Mouse (Mus musculus) lung, embryonic 15.5 days (tissue): ENCODE measurements around the gene Aldh9a1. TPM values are rescaled to one million over a fixed set of nuclear protein-coding genes. Genes with fewer than 3 reads are reported as not detected.

Experiments used
- ATAC-seq: fragments of 200-750 bp; cut with Nextera tagmentation; 2 replicates; pipeline ENCODE4 v1.8.0; 2017; ENCODE audit warnings: moderate number of reproducible peaks, borderline replicate concordance; ENCODE audit not compliant: low FRiP score, low TSS enrichment; ENCODE audit errors: extremely low read depth
- H3K27ac ChIP-seq: fragments of 300-500 bp; sonication (generic); 2 replicates; pipeline ENCODE4 v1.5.1; 2015; ENCODE audit warnings: moderate library complexity, mild to moderate bottlenecking, inconsistent platforms
- H3K27me3 ChIP-seq: fragments of 300-500 bp; sonication (generic); 2 replicates; pipeline ENCODE4 v1.6.1; 2015; ENCODE audit warnings: inconsistent platforms
- H3K36me3 ChIP-seq: fragments of 300-500 bp; sonication (generic); 2 replicates; pipeline ENCODE4 v1.6.1; 2015; ENCODE audit warnings: inconsistent platforms
- H3K4me1 ChIP-seq: fragments of 300-500 bp; sonication (generic); 2 replicates; pipeline ENCODE4 v1.6.1; 2015; ENCODE audit warnings: inconsistent platforms
- H3K4me2 ChIP-seq: fragments of 300-500 bp; sonication (generic); 2 replicates; pipeline ENCODE4 v1.6.1; 2015; ENCODE audit warnings: inconsistent platforms, mild to moderate bottlenecking, moderate library complexity
- H3K4me3 ChIP-seq: fragments of 300-500 bp; sonication (generic); 2 replicates; pipeline ENCODE4 v1.5.1; 2015; ENCODE audit warnings: mild to moderate bottlenecking, inconsistent platforms
- H3K9ac ChIP-seq: fragments of 300-500 bp; sonication (generic); 2 replicates; pipeline ENCODE4 v1.6.1; 2015; ENCODE audit warnings: inconsistent platforms
- H3K9me3 ChIP-seq: fragments of 300-500 bp; sonication (generic); 2 replicates; pipeline ENCODE4 v1.6.1; 2016; ENCODE audit warnings: inconsistent platforms
- WGBS: fragments of 180-500 bp; shearing (Covaris S2); methylation state at CpG from one replicate; pipeline ENCODE4 v1.1.7; 2015; 5-methylcytosine and 5-hydroxymethylcytosine counted together
- polyA plus RNA-seq: library from polyadenylated mRNA; unstranded; fragments of >200 nt; fragmentation: Nextera tagmentation; extraction: Ambion mirVana; gene quantifications from 2 replicates; pipeline ENCODE4 v1.2.1, GENCODE M21; 2015

Gene Aldh9a1
- polyA plus RNA-seq, 1 experiment from 2014 or later, result 51.4 TPM

DNA sequence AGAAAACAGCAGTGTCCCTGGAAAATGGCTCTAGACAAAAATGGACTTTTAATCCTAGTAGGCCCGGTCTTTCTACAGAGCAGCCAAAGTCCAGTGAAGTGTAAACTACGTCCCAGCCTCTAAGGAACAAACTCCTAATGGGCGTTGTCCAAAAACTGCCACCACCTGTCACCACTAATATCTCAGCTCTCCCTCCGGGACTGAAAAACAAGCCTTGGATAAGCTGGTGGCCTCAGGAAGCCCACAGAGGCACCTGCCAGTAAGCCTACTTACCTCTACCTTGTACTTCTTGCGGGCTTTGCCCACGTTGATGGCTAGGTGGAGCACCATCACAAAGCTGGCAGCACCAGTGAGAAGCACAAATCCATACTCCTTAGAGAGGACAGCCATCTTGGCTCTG lies 28.2 kb downstream of the Aldh9a1 start:
- no peak overlapping the region for H3K4me3 ChIP-seq
- no peak for ATAC-seq
- H3K27me3 ChIP-seq, result no peaks in the 10 kb centered on the region
- 0 out of 2 replicates have a peak, but pooled peaks cover 3% of the 10 kb centered on the region for H3K4me1 ChIP-seq
- no peak overlapping the region for H3K9ac ChIP-seq
- H3K9me3 ChIP-seq, result no peaks in the 10 kb centered on the region
- H3K36me3 ChIP-seq, result no peaks in the 10 kb centered on the region
- no peak overlapping the region for H3K27ac ChIP-seq
- no peak overlapping the region for H3K4me2 ChIP-seq
- 74% methylated on average over 6 of the region's 6 CpGs for WGBS

DNA sequence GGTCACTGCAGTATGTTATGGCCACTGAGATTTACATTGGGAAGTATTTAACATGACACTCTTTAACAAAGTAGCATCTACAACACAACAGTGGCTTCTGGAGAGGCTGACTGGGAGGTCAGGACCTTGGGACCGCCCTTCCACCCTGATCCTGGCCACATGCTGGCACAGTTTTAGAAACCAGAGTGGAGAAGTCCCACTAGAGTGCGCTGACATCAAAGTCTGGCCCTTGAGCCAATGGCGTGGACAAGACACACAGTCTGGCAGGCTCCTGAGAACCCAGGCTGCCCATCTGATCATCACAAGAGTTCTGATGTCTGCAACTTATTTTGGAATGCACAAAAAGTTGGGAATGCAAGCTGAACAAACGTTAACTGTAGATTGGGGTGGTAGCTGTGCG lies 30.0 kb downstream of the Aldh9a1 start:
- no peaks in the 10 kb centered on the region for H3K9me3 ChIP-seq
- WGBS, result 68% methylated on average over 5 of the region's 5 CpGs
- H3K27me3 ChIP-seq, result no peaks in the 10 kb centered on the region
- H3K27ac ChIP-seq, result no peak overlapping the region
- no peak for ATAC-seq
- H3K4me3 ChIP-seq, result no peak overlapping the region
- no peak overlapping the region for H3K9ac ChIP-seq
- no peaks in the 10 kb centered on the region for H3K4me1 ChIP-seq
- H3K4me2 ChIP-seq, result no peak overlapping the region
- no peaks in the 10 kb centered on the region for H3K36me3 ChIP-seq

DNA sequence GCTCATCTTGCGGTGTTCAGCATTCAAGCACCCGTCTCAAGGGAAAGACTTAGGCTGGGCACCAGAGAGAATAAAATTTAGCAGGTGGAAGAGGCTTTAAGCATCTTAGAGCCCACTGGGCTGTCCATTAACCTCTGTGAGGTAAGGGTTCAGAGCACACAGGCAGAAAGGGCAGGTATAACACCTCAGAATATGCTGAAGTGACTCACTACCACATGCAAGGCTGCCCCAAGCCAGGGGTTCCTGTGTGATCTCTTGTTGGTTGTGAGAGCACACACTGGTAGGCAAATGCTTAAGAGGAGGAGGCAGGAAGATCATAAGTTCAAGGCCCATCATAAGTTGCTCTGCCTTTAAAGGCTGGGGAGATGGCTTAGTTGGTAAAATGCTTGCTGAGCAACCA lies 30.4 kb downstream of the Aldh9a1 start:
- no peak for ATAC-seq
- no peak overlapping the region for H3K4me2 ChIP-seq
- H3K27me3 ChIP-seq, result no peaks in the 10 kb centered on the region
- no peak overlapping the region for H3K4me3 ChIP-seq
- no peak overlapping the region for H3K27ac ChIP-seq
- H3K9me3 ChIP-seq, result no peaks in the 10 kb centered on the region
- H3K36me3 ChIP-seq, result no peaks in the 10 kb centered on the region
- no peak overlapping the region for H3K9ac ChIP-seq
- WGBS, result 78% methylated on average over 2 of the region's 2 CpGs
- no peaks in the 10 kb centered on the region for H3K4me1 ChIP-seq

DNA sequence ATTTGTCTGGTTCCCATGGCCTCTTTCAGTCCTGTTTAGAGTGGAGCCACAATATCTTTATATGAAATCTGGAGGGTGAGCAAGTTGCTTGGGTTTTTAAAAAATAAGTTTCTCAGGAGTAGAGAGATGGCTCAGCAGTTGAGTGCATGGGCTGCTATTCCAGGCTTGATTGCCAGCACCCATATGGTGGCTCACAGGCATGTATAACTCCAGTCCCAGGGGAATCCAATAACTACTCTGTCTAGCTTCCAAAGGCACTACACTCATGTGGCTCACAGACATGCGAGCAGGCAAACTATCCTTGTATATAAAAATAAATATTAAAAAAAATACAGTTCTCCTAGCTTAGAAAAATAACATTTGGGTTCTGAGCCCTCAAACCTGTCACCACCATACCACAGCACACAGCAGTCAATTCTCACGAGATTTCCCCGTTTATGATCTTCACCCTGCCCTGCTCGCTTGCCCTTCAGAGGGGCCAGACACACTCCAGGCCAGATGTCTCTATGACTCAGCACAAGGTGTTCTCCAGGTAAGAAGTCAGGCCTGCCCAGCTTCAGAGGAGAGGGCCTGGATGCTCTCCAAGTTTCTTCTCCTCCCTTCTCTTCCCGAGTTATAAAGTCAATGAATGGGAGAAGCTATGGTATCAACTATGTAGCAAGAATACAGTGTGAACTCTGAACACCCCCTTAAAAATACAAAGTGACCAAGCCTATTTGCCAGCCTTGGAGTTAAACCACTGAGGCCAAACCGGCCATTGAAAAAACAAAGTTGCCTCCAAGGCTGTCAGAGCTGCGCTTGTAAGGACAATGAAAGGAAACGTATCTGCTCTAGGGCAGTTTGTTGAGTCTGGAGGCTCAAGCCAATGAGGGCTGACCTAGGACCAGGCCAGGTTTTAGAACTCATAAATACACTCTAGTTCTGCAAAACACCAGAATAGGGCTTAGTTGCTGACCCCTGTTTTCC lies 31.5 kb downstream of the Aldh9a1 start:
- Histone ChIP-seq H3K27me3 (no peaks in the 10 kb centered on the region), H3K27ac (no peak overlapping the region), H3K9ac (no peak overlapping the region), H3K4me2 (no peak overlapping the region), H3K4me1 (no peaks in the 10 kb centered on the region), H3K36me3 (no peaks in the 10 kb centered on the region), H3K4me3 (no peak overlapping the region), H3K9me3 (no peaks in the 10 kb centered on the region)
- 73% methylated on average over 8 of the region's 8 CpGs for WGBS
- no peak for ATAC-seq

DNA sequence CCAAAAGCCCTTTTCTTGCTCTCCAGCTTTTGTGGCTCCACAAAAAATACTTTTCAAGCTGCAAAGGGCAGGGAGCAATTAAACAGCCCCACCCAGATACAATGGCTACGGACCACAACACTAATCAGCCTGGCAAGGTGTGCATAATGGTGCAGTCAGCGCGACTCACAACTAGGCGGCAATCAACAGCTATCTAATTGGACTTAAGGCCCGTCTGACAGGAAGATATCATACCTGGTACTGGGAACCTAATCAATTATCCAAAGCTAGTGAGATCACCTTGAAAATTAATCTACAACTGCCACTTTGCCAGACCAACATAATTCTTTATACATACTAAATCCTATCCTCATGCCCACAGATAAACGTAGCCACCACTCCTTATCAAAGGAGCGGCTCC lies 32.5 kb downstream of the Aldh9a1 start:
- Histone ChIP-seq H3K4me1 (no peaks in the 10 kb centered on the region), H3K9me3 (no peaks in the 10 kb centered on the region), H3K4me3 (no peak overlapping the region), H3K9ac (no peak overlapping the region), H3K36me3 (no peaks in the 10 kb centered on the region), H3K27ac (no peak overlapping the region), H3K4me2 (no peak overlapping the region), H3K27me3 (no peaks in the 10 kb centered on the region)
- 84% methylated on average over 7 of the region's 7 CpGs for WGBS
- ATAC-seq, result no peak

DNA sequence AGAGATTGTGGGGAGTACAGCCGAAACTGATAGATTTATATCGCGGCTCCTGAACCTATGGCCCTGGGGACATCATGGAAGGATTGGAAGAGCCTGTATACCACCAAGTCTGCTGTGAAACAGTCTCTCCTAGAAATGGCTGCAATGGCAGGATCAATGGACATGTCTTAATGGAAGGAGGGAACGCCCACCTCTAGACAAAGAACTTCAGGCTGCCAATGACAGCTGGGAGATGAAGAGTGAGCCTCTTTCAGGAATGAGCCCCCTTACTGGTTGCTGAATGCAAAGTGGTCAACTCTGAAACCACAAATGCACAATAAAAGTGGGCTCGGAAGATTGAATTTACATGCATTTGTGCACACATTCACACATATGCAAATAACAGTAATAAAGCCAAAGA lies 33.0 kb downstream of the Aldh9a1 start:
- whole genome bisulfite sequencing, result 84% methylated on average over 5 of the region's 5 CpGs
- ATAC-seq, result no peak
- H3K4me1 ChIP-seq, result no peaks in the 10 kb centered on the region
- no peak overlapping the region for H3K9ac ChIP-seq
- H3K27ac ChIP-seq, result no peak overlapping the region
- no peak overlapping the region for H3K4me2 ChIP-seq
- no peaks in the 10 kb centered on the region for H3K27me3 ChIP-seq
- no peaks in the 10 kb centered on the region for H3K9me3 ChIP-seq
- H3K36me3 ChIP-seq, result no peaks in the 10 kb centered on the region
- no peak overlapping the region for H3K4me3 ChIP-seq

DNA sequence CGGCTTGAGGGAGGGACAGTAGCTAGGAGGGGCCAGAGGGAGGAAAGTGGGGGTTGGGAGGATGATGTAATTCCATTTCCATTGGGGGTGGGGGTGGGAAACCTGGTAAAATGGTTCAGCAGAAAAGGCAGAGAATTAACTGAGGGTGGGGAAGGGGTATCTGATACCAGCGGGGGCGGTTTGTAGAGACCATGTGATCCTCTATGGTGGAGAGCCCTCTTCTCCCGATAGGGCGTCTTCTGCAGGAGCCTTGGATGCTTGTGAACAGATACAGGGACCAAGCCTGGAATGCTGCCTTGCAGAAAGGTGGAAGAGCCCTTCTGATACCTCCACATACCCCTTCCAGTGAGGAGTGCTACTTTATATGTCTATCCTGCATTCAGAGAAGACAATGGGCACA lies 33.4 kb downstream of the Aldh9a1 start:
- Histone ChIP-seq H3K9me3 (no peaks in the 10 kb centered on the region), H3K4me3 (no peak overlapping the region), H3K9ac (no peak overlapping the region), H3K4me1 (no peaks in the 10 kb centered on the region), H3K36me3 (no peaks in the 10 kb centered on the region), H3K4me2 (no peak overlapping the region), H3K27me3 (no peaks in the 10 kb centered on the region), H3K27ac (no peak overlapping the region)
- WGBS, result 84% methylated on average over 5 of the region's 5 CpGs
- ATAC-seq, result no peak

DNA sequence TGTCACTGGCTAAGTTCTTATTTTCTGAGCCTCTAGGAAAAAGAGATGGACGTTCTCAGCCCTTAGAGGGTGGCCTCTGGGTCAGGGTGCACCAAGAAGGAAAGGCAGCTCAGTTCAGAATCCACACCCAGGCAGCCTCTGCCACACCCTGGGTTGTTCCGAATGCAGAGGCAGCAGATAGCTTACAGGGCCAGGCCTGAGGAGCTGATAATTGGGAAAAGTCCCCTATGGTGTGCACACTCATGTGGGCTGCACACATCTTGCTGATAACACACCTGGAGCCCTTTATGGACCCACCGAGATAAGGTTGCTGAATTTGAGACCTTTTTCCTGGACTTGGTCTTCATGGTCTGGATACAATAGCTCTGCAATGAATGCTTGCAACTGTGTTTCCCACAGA lies 34.4 kb downstream of the Aldh9a1 start:
- Histone ChIP-seq H3K27me3 (no peaks in the 10 kb centered on the region), H3K4me3 (no peak overlapping the region), H3K9ac (no peak overlapping the region), H3K27ac (no peak overlapping the region), H3K4me2 (no peak overlapping the region), H3K36me3 (no peaks in the 10 kb centered on the region), H3K4me1 (no peaks in the 10 kb centered on the region), H3K9me3 (no peaks in the 10 kb centered on the region)
- ATAC-seq, result no peak; the same call in 1 of the 2 replicates
- 50% methylated on average over 3 of the region's 3 CpGs for WGBS

DNA sequence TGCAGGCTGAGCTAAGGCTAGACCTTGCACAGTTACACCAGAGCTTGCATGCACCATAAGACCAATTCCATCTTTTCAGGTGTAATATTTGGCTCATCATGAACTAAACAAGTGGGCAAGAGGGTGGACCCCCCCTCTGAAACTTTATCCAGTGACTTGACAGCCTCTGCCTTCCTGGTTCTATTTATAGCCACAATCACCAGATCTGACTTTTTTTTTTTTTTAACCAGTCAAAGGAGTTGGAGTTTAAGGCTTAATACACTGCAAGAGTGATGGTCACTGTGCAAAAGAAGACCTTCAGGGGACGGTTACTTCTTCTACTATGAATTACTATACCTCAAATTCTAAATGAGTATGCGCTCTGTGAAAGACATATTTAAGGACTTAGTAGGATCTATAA lies 35.4 kb downstream of the Aldh9a1 start:
- Histone ChIP-seq H3K9ac (no peak overlapping the region), H3K4me3 (no peak overlapping the region), H3K4me2 (no peak overlapping the region), H3K36me3 (no peaks in the 10 kb centered on the region), H3K27me3 (no peaks in the 10 kb centered on the region), H3K27ac (no peak overlapping the region), H3K9me3 (no peaks in the 10 kb centered on the region), H3K4me1 (no peaks in the 10 kb centered on the region)
- 89% methylated on average over 2 of the region's 2 CpGs for WGBS
- no peak for ATAC-seq

DNA sequence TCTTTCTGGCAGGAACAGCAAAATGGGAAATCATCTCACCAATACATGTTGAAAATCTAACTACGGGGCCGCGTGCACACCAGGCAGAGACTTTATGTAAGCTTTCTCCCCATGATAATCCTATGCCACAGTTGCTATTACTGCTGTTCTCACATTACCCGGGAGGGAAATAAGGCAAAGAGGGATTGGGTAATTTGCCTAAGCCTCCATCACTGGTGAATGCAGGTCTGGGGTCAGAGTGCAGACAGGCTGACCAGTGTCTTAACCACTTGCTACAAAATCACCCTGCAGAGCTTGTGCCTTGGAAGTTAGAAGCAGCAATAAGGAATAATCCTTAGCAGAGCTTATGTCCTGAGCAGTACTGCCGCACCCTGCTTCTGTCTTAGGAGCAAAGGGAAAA lies 35.8 kb downstream of the Aldh9a1 start:
- Histone ChIP-seq H3K27ac (no peak overlapping the region), H3K9ac (no peak overlapping the region), H3K4me3 (no peak overlapping the region), H3K4me1 (no peaks in the 10 kb centered on the region), H3K4me2 (no peak overlapping the region), H3K27me3 (no peaks in the 10 kb centered on the region), H3K36me3 (no peaks in the 10 kb centered on the region), H3K9me3 (no peaks in the 10 kb centered on the region)
- no peak for ATAC-seq
- WGBS, result 67% methylated on average over 5 of the region's 5 CpGs

DNA sequence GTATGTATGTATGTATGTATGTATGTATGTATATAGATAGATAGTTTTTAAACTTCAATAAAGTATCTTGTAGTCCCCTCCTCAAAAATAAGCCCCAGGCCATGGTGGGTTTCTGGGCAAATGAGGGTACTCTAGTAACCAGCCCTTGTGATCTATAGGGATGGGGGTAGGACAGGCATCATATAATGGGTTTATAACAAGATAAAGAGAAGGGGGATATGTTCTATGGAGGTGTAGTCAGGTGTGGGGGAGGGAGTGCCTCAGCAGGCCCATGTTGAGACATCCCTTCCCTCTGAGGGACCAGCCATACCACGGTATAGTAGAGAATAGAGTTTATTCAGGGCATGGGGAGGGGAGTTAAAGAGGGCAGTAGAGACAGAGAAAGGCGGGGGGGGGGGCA lies 36.7 kb downstream of the Aldh9a1 start:
- 17% methylated on average over 2 of the region's 2 CpGs for WGBS
- Histone ChIP-seq H3K27ac (no peak overlapping the region), H3K4me1 (no peaks in the 10 kb centered on the region), H3K36me3 (no peaks in the 10 kb centered on the region), H3K4me3 (no peak overlapping the region), H3K9me3 (no peaks in the 10 kb centered on the region), H3K4me2 (no peak overlapping the region), H3K27me3 (no peaks in the 10 kb centered on the region), H3K9ac (no peak overlapping the region)
- no peak for ATAC-seq

DNA sequence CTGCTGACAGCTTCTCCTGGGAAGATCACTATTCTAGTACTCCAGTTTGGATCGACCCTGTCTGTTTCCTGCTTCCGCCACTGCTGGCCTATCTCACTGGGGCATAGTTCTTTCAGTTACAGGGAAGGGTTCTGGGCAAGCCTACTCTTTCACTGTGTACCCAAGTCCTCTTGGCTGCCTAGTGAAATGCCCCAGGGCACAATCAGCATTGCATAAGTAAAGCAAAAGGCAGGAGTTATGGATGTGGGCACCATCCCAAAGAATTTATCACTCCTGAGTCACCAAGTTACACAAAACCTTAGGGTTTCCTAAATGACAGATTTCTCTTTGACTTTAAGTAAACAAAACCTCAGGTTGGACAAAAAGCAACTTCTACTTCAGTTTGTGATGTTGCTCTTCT lies 37.5 kb downstream of the Aldh9a1 start:
- peaks cover 6% of the 10 kb centered on the region for H3K4me1 ChIP-seq
- H3K4me3 ChIP-seq, result no peak overlapping the region
- no peaks in the 10 kb centered on the region for H3K27me3 ChIP-seq
- no peak overlapping the region for H3K27ac ChIP-seq
- H3K9me3 ChIP-seq, result no peaks in the 10 kb centered on the region
- no peak overlapping the region for H3K9ac ChIP-seq
- no peak overlapping the region for H3K4me2 ChIP-seq
- ATAC-seq, result no peak
- 61% methylated on average over 2 of the region's 2 CpGs for WGBS
- H3K36me3 ChIP-seq, result no peaks in the 10 kb centered on the region
